In genomic region chr9:116058475-116058874, GRCm38 (mm10) we compare ENCODE assay signal across 8 mouse cellular contexts.
"Had no signal": no experiment of that assay in that cellular context is flagged by ENCODE, and none has a peak within 500 bp of the region (broad histone marks: within the 10 kb centered on the region; RNA-seq: fewer than 3 reads in every experiment).

No protein-coding gene starts in this region.

- ATAC-seq: intestine, embryonic 16.5 days had no signal

- H3K9ac ChIP-seq: limb, embryonic 15.5 days; liver, embryonic 13.5 days; midbrain, embryonic 12.5 days had no signal

- H3K4me1 ChIP-seq: limb, embryonic 15.5 days; liver, embryonic 13.5 days had no signal

- H3K27me3 ChIP-seq: limb, embryonic 15.5 days; liver, embryonic 13.5 days; midbrain, embryonic 12.5 days had no signal

- H3K36me3 ChIP-seq: limb, embryonic 15.5 days; liver, embryonic 13.5 days; midbrain, embryonic 12.5 days had no signal

- H3K27ac ChIP-seq: limb, embryonic 15.5 days; liver, embryonic 13.5 days; midbrain, embryonic 12.5 days had no signal

- H3K4me3 ChIP-seq: limb, embryonic 15.5 days; liver, embryonic 13.5 days; midbrain, embryonic 12.5 days had no signal

- H3K9me3 ChIP-seq: limb, embryonic 15.5 days; liver, embryonic 13.5 days; midbrain, embryonic 12.5 days had no signal

- H3K4me2 ChIP-seq: limb, embryonic 15.5 days; liver, embryonic 13.5 days; midbrain, embryonic 12.5 days had no signal

- DNase-seq: kidney, adult 2 months; kidney, postnatal 25 days; layer of hippocampus, postnatal 36 days; liver, embryonic 13.5 days; right cerebral cortex, adult 18-20 months had no signal
